Mouse (Mus musculus): Measurements from ENCODE around the gene Mettl15.

- no peak for TF ChIP-seq POLR2A (IDR thresholded peaks at IDR 0.05; ENCODE audit: borderline replicate concordance, low read depth, low read length)
- TF ChIP-seq CTCF (IDR thresholded peaks at IDR 0.05; ENCODE audit: low read depth, low read length), result no peak
Measured at GRCm38 (mm10) chr2:109230443-109230842, 50.1 kb downstream of the Mettl15 start.

All from bone marrow macrophage, adult 2 months (primary cell).